Mouse (Mus musculus) liver, embryonic 14.5 days (tissue): ENCODE data around the gene Pip5k1c.

Source experiments
- CTCF ChIP-seq: IDR thresholded peaks from 2 replicates; pipeline ENCODE4 v1.5.1; 2016; ENCODE audit warnings: antibody characterized with exemption, low read depth, control low read depth
- EP300 ChIP-seq: IDR thresholded peaks from 2 replicates; pipeline ENCODE4 v1.6.1; 2016; ENCODE audit warnings: antibody characterized with exemption, low read depth

DNA sequence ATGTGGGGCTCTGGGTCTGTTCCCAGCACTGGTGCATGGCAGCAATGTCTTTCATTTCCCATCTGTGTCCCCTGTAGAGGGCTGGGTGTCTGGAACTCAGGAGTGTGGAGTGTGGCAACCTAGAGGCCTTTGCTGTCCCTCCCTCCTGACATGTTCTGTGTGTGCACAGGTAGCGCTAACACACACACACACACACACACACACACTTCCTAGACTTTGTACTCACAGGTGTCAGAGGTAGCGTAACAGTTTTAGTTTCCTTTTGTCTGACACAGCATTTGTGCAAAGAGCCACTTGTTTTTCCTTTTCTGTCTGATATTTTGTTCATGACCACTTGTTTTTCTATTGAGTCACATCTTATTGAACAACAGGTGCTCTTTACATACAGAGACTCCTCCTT, 45.0 kb upstream of the Pip5k1c start:
- no peak for TF ChIP-seq CTCF
- TF ChIP-seq EP300 = no peak
